8 mouse cellular contexts compared by ENCODE assay signal in genomic region chr14:30624277-30624721, GRCm38 (mm10). TPM values are rescaled to one million over a fixed set of nuclear protein-coding genes. Genes with fewer than 3 reads are reported as not detected.
DNase-seq lines count a peak whose midpoint lies in the region; ATAC-seq lines count a peak whose summit lies in the region.

No protein-coding gene starts in this region.

- peaks cover 79% of the 10 kb centered on the region for H3K4me1 ChIP-seq in liver, embryonic 12.5 days
- peaks cover 28% of the 10 kb centered on the region for H3K4me1 ChIP-seq in stomach, embryonic 16.5 days (ENCODE audit: control insufficient read depth, insufficient read depth, low read length)

- peak; percentile 44 for DNase-seq in adrenal gland, adult 2 months
- DNase-seq in adrenal gland, postnatal 36 days = no peak
- DNase-seq in thymus, postnatal 4 days = peak; percentile 32
- no peak for DNase-seq in thymus, postnatal 36 days
- no peak for DNase-seq in thymus, adult 18-20 months
- DNase-seq in ovary, postnatal 10 days (ENCODE audit: low spot score) = no peak

- H3K27ac ChIP-seq in liver, embryonic 12.5 days = peak overlapping the region; percentile 48
- peak overlapping the region; percentile 86; the same call in 1 of the 2 replicates for H3K27ac ChIP-seq in stomach, embryonic 16.5 days (ENCODE audit: low read length)

- WGBS in liver, embryonic 12.5 days (ENCODE audit: insufficient replicate concordance) = 32% methylated on average over 8 of the region's 8 CpGs
- 52% methylated on average over 8 of the region's 8 CpGs for WGBS in stomach, embryonic 16.5 days

- no peaks in the 10 kb centered on the region for H3K36me3 ChIP-seq in liver, embryonic 12.5 days
- H3K36me3 ChIP-seq in stomach, embryonic 16.5 days (ENCODE audit: control insufficient read depth, insufficient read depth, low read length) = 0 out of 2 replicates have a peak, but pooled peaks cover 2% of the 10 kb centered on the region

- H3K9ac ChIP-seq in liver, embryonic 12.5 days = peak overlapping the region; percentile 84
- peak overlapping the region; percentile 89; the same call in 1 of the 2 replicates for H3K9ac ChIP-seq in stomach, embryonic 16.5 days (ENCODE audit: low read length)

- ATAC-seq in liver, embryonic 12.5 days = no peak
- no peak for ATAC-seq in stomach, embryonic 16.5 days (ENCODE audit: insufficient read depth, low FRiP score)

- H3K4me2 ChIP-seq in liver, embryonic 12.5 days = peak overlapping the region; percentile 97
- H3K4me2 ChIP-seq in stomach, embryonic 16.5 days (ENCODE audit: low read depth, low read length) = peak overlapping the region; percentile 85

- H3K9me3 ChIP-seq in liver, embryonic 12.5 days (replicated peaks) = no peaks in the 10 kb centered on the region
- no peaks in the 10 kb centered on the region for H3K9me3 ChIP-seq in stomach, embryonic 16.5 days (replicated peaks; ENCODE audit: control insufficient read depth, low read length)

- no peaks in the 10 kb centered on the region for H3K27me3 ChIP-seq in liver, embryonic 12.5 days (replicated peaks)
- H3K27me3 ChIP-seq in stomach, embryonic 16.5 days (ENCODE audit: control insufficient read depth, insufficient read depth, low read length) = no peaks in the 10 kb centered on the region

- peak overlapping the region; percentile 74 for H3K4me3 ChIP-seq in liver, embryonic 12.5 days
- peak overlapping the region; percentile 89 for H3K4me3 ChIP-seq in stomach, embryonic 16.5 days (replicated peaks; ENCODE audit: low read length)

RNA-seq across cellular contexts. Expression of gene Prkcd, which starts 1.7 kb away (rescaled TPM):
- total RNA-seq in adrenal gland, adult 2 months (2021) = 100 to 1,000 TPM in 1 of 2 experiments, 10 to 100 TPM in 1; 83.4 to 367 TPM
- polyA plus RNA-seq in adrenal gland, adult 2 months (2012; rRNA removed) = 266 and 407 TPM in 2 replicates
- 100 to 1,000 TPM; 101 to 162 TPM for total RNA-seq in adrenal gland, postnatal 36 days (2021)
- 22.9 and 23.1 TPM in 2 replicates for polyA plus RNA-seq in liver, embryonic 12.5 days (2016; fragmentation: Nextera tagmentation; extraction: Ambion mirVana)
- polyA plus RNA-seq in stomach, embryonic 16.5 days (2015; fragmentation: Nextera tagmentation; extraction: Ambion mirVana) = 54.8 and 56.5 TPM in 2 replicates

RNA-seq across cellular contexts. Expression of gene Rft1, which starts 29.9 kb away (rescaled TPM):
- total RNA-seq in adrenal gland, adult 2 months (2021) = 10 to 100 TPM; 24.7 to 25.4 TPM
- 16.3 and 17.1 TPM in 2 replicates for polyA plus RNA-seq in adrenal gland, adult 2 months (2012; rRNA removed)
- total RNA-seq in adrenal gland, postnatal 36 days (2021) = 10 to 100 TPM; 25.5 to 33.2 TPM
- 5.9 and 6.5 TPM in 2 replicates for polyA plus RNA-seq in liver, embryonic 12.5 days (2016; fragmentation: Nextera tagmentation; extraction: Ambion mirVana)
- 15.6 and 17.7 TPM in 2 replicates for polyA plus RNA-seq in stomach, embryonic 16.5 days (2015; fragmentation: Nextera tagmentation; extraction: Ambion mirVana)

Comparison
In these comparisons a context has a peak if more than half of its experiments do, and no peak if none do; other contexts are left out.
1. DNase-seq: peak in adrenal gland, adult 2 months (single experiment) and thymus, postnatal 4 days (single experiment); none in adrenal gland, postnatal 36 days (0 of 2), thymus, postnatal 36 days (0 of 2), thymus, adult 18-20 months (0 of 2) and ovary, postnatal 10 days (single experiment).